Mouse (Mus musculus): ENCODE data around the gene Sbk3.
A peak's percentile ranks its signal among the peaks of the same experiment; 100 is the strongest.

The Sbk3 gene

GRCm38 (mm10) chr7:4993347-4993998 lies 22.5 kb upstream of the Sbk3 start:
- DNase-seq (ENCODE audit: low read depth, low spot score): peak; percentile 26

- DNase-seq (ENCODE audit: low read depth, low spot score): no peak
Measured at GRCm38 (mm10) chr7:4988250-4988649, 17.3 kb upstream of the Sbk3 start.

- no peak for DNase-seq (ENCODE audit: low read depth, low spot score)
Measured at GRCm38 (mm10) chr7:4976832-4977231, 5.9 kb upstream of the Sbk3 start.

GRCm38 (mm10) chr7:4975455-4975854 lies 4.5 kb upstream of the Sbk3 start:
- DNase-seq (ENCODE audit: low read depth, low spot score): no peak

GRCm38 (mm10) chr7:4972321-4973047 lies 1.5 kb upstream of the Sbk3 start:
- peak; percentile 37 for DNase-seq (ENCODE audit: low read depth, low spot score)

- DNase-seq (ENCODE audit: low read depth, low spot score): no peak
Measured at GRCm38 (mm10) chr7:4971710-4972109, 742 bp upstream of the Sbk3 start.

- DNase-seq (ENCODE audit: low read depth, low spot score): no peak
Measured at GRCm38 (mm10) chr7:4964988-4965387, 6.0 kb downstream of the Sbk3 start.

GRCm38 (mm10) chr7:4964272-4964671 lies 6.7 kb downstream of the Sbk3 start, which contains the start of gene Sbk2:
Gene Sbk2 (minus strand): TSS chr7:4964406.
- DNase-seq (ENCODE audit: low read depth, low spot score): peak; percentile 82

- DNase-seq (ENCODE audit: low read depth, low spot score): no peak
Measured at GRCm38 (mm10) chr7:4963527-4963926, 7.4 kb downstream of the Sbk3 start.

- no peak for DNase-seq (ENCODE audit: low read depth, low spot score)
Measured at GRCm38 (mm10) chr7:4957361-4957760, 13.6 kb downstream of the Sbk3 start.

GRCm38 (mm10) chr7:4953815-4954445 lies 17.0 kb downstream of the Sbk3 start:
- DNase-seq (ENCODE audit: low read depth, low spot score): no peak

- DNase-seq (ENCODE audit: low read depth, low spot score): no peak
Measured at GRCm38 (mm10) chr7:4950561-4951342, 20.2 kb downstream of the Sbk3 start.

GRCm38 (mm10) chr7:4948386-4948785 lies 22.6 kb downstream of the Sbk3 start:
- no peak for DNase-seq (ENCODE audit: low read depth, low spot score)

- peak; percentile 72 for DNase-seq (ENCODE audit: low read depth, low spot score)
Measured at GRCm38 (mm10) chr7:4947855-4948254, 23.1 kb downstream of the Sbk3 start.

GRCm38 (mm10) chr7:4943223-4943815 lies 27.6 kb downstream of the Sbk3 start:
- DNase-seq (ENCODE audit: low read depth, low spot score): peak; percentile 99

- no peak for DNase-seq (ENCODE audit: low read depth, low spot score)
Measured at GRCm38 (mm10) chr7:4942673-4943072, 28.3 kb downstream of the Sbk3 start.

- peak; percentile 86 for DNase-seq (ENCODE audit: low read depth, low spot score)
Measured at GRCm38 (mm10) chr7:4940068-4940479, 30.9 kb downstream of the Sbk3 start.

- DNase-seq (ENCODE audit: low read depth, low spot score): peak; percentile 72
Measured at GRCm38 (mm10) chr7:4938456-4938855, 32.5 kb downstream of the Sbk3 start.

- no peak for DNase-seq (ENCODE audit: low read depth, low spot score)
Measured at GRCm38 (mm10) chr7:4937392-4937791, 33.6 kb downstream of the Sbk3 start.

- DNase-seq (ENCODE audit: low read depth, low spot score): no peak
Measured at GRCm38 (mm10) chr7:4936832-4937231, 34.1 kb downstream of the Sbk3 start.

GRCm38 (mm10) chr7:4934160-4934914 lies 36.6 kb downstream of the Sbk3 start:
- no peak for DNase-seq (ENCODE audit: low read depth, low spot score)

Data from brain, adult 2 months (tissue).